Mouse (Mus musculus) duodenum, adult 2 months (tissue): ENCODE measurements around the gene Coq10a. TPM values are rescaled to one million over a fixed set of nuclear protein-coding genes. Genes with fewer than 3 reads are reported as not detected.

Experiments
- polyA plus RNA-seq: library from polyadenylated mRNA; depleted of rRNA; stranded (reverse); fragments of >200 nt; gene quantifications from 2 replicates; pipeline ENCODE4 v1.2.3, GENCODE M21; 2012; ENCODE audit warnings: low replicate concordance; rRNA removed

The Coq10a gene
- polyA plus RNA-seq, result 16.2 and 26.7 TPM in 2 replicates

GRCm38 (mm10) chr10:128368402-128369217, at the start of gene Coq10a:
Gene Coq10a, minus strand, starts transcription at chr10:128368997.

GRCm38 (mm10) chr10:128411211-128412054, 42.6 kb upstream of the Coq10a start, which contains the start of the genes Nabp2 and Rnf41:
Gene Nabp2, minus strand, starts transcription at chr10:128411492.
Gene Rnf41, plus strand, starts transcription at chr10:128411657.

GRCm38 (mm10) chr10:128401056-128401455, 32.3 kb upstream of the Coq10a start, which contains the start of gene Slc39a5:
Gene Slc39a5, minus strand, starts transcription at chr10:128401229.

GRCm38 (mm10) chr10:128376455-128377211, 7.8 kb upstream of the Coq10a start, which contains the start of gene Ankrd52:
Gene Ankrd52, plus strand, starts transcription at chr10:128377115.

GRCm38 (mm10) chr10:128337306-128338181, 31.3 kb downstream of the Coq10a start, which contains the start of gene Cs:
Gene Cs, plus strand, starts transcription at chr10:128337734.

GRCm38 (mm10) chr10:128322141-128323108, 46.4 kb downstream of the Coq10a start, which contains the start of gene Cnpy2:
Gene Cnpy2, plus strand, starts transcription at chr10:128322459.

Other genes starting within 250 kb of the Coq10a start
- 38.0 and 39.4 TPM in 2 replicates for gene Rbms2, start 188.7 kb downstream of the Coq10a start, polyA plus RNA-seq
- 8.7 and 12.3 TPM in 2 replicates for gene Gls2, start 174.5 kb downstream of the Coq10a start, polyA plus RNA-seq
- gene Spryd4, start 157.2 kb downstream of the Coq10a start, polyA plus RNA-seq, result 8.0 and 8.8 TPM in 2 replicates
- gene Mip, start 143.2 kb downstream of the Coq10a start, polyA plus RNA-seq, result not detected in 2 replicates
- 1.1 and 1.8 TPM in 2 replicates for gene Timeless, start 136.9 kb downstream of the Coq10a start, polyA plus RNA-seq
- not detected in 2 replicates for gene Apon, start 114.9 kb downstream of the Coq10a start, polyA plus RNA-seq
- gene Apof, start 100.3 kb downstream of the Coq10a start, polyA plus RNA-seq, result 0.07 TPM in 1 of 2 replicates, not detected in the other
- gene Stat2, start 98.4 kb downstream of the Coq10a start, polyA plus RNA-seq, result 14.9 and 17.8 TPM in 2 replicates
- gene Il23a, start 70.2 kb downstream of the Coq10a start, polyA plus RNA-seq, result 0.09 TPM in 1 of 2 replicates, not detected in the other
- 11.9 and 15.5 TPM in 2 replicates for gene Pan2, start 65.7 kb downstream of the Coq10a start, polyA plus RNA-seq
- 19.5 and 28.4 TPM in 2 replicates for gene Cnpy2, start 46.5 kb downstream of the Coq10a start, polyA plus RNA-seq
- gene Cs, start 31.3 kb downstream of the Coq10a start, polyA plus RNA-seq, result 297 and 431 TPM in 2 replicates
- gene Ankrd52, start 8.1 kb upstream of the Coq10a start, polyA plus RNA-seq, result 11.3 and 18.5 TPM in 2 replicates
- gene Slc39a5, start 32.2 kb upstream of the Coq10a start, polyA plus RNA-seq, result 340 and 495 TPM in 2 replicates
- gene Nabp2, start 42.5 kb upstream of the Coq10a start, polyA plus RNA-seq, result 23.4 and 29.3 TPM in 2 replicates
- 10.0 and 17.7 TPM in 2 replicates for gene Rnf41, start 42.7 kb upstream of the Coq10a start, polyA plus RNA-seq
- 59.9 and 73.0 TPM in 2 replicates for gene Smarcc2, start 90.3 kb upstream of the Coq10a start, polyA plus RNA-seq
- gene Myl6, start 125.1 kb upstream of the Coq10a start, polyA plus RNA-seq, result 505 and 720 TPM in 2 replicates
- 1.4 and 1.8 TPM in 2 replicates for gene Myl6b, start 129.7 kb upstream of the Coq10a start, polyA plus RNA-seq
- 22.7 and 25.3 TPM in 2 replicates for gene Esyt1, start 156.9 kb upstream of the Coq10a start, polyA plus RNA-seq
- 12.1 and 13.9 TPM in 2 replicates for gene Zc3h10, start 178.8 kb upstream of the Coq10a start, polyA plus RNA-seq
- gene Rpl41, start 180.3 kb upstream of the Coq10a start, polyA plus RNA-seq, result 1,592 and 1,915 TPM in 2 replicates
- 4.9 and 9.0 TPM in 2 replicates for gene Pa2g4, start 197.0 kb upstream of the Coq10a start, polyA plus RNA-seq
- 45.3 and 63.8 TPM in 2 replicates for gene Erbb3, start 220.7 kb upstream of the Coq10a start, polyA plus RNA-seq